Mouse (Mus musculus): ENCODE measurements around the gene Fgf3.

DNA sequence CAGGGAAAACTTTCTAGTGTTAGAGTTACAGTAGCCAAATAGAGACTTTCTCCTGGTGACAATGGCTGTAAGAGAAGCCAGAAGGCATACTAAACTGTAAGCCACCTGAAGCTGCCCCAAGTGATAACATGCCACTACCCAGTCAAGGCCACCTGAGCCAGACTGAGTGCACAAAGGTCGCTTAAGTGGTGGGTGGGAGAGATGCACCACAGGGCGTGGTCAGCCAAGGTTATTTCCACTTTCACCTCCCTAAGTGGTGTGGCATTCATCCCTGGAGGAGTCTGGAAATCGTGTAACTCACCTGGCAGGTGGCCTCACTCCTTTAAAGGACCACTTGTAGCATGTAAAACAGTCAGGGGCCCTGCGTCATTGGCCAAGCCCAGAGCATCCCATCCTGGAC is 29.3 kb downstream of the Fgf3 start:
- TF ChIP-seq POLR2A (IDR thresholded peaks at IDR 0.05; ENCODE audit: control insufficient read depth, extremely low read depth, insufficient read depth, low read length, poor library complexity): no peak
- TF ChIP-seq CTCF (IDR thresholded peaks at IDR 0.05; ENCODE audit: borderline replicate concordance, control insufficient read depth, extremely low read depth, insufficient read depth, low read length, poor library complexity): no peak
